Mouse (Mus musculus) lung, adult 2 months (tissue): Measurements from ENCODE around the gene Eed. TPM values are rescaled to one million over a fixed set of nuclear protein-coding genes. Genes with fewer than 3 reads are reported as not detected.
"Not testable (repeated sequence)": the region's sequence is repeated elsewhere in the genome, so short reads cannot be mapped to it uniquely, and the experiment has no call there.

ENCODE experiments used
- DNase-seq: peaks from one replicate; pipeline ENCODE4 v3.0.0; 2022
- H3K4me1 ChIP-seq: fragments of 200-500 bp; 2 replicates; pipeline ENCODE4 v1.6.1; 2011; ENCODE audit warnings: low read length; ENCODE audit not compliant: control insufficient read depth, insufficient read depth
- H3K4me3 ChIP-seq: fragments of 200-500 bp; replicated peaks from 2 replicates; pipeline ENCODE3; 2011; ENCODE audit warnings: low read depth, mild to moderate bottlenecking, control low read depth, low read length; ENCODE audit errors: extremely low read depth
- CTCF ChIP-seq: fragments of 200-500 bp; IDR thresholded peaks from 2 replicates; pipeline ENCODE4 v1.5.1; 2011; ENCODE audit warnings: mild to moderate bottlenecking, low read length, control low read depth; ENCODE audit not compliant: insufficient read depth
- POLR2A ChIP-seq: fragments of 200-500 bp; IDR thresholded peaks from 2 replicates; pipeline ENCODE4 v1.6.1; 2011; ENCODE audit warnings: low read depth, mild to moderate bottlenecking, control low read depth, low read length, borderline replicate concordance; ENCODE audit errors: extremely low read depth
- WGBS: fragments of 180-500 bp; shearing (Covaris S2); methylation state at CpG from one replicate; pipeline ENCODE4 v1.1.7; 2018; 5-methylcytosine and 5-hydroxymethylcytosine counted together
- polyA plus RNA-seq: library from polyadenylated mRNA; depleted of rRNA; stranded (reverse); fragments of >200 nt; gene quantifications from 2 replicates; pipeline ENCODE4 v1.2.3, GENCODE M21; 2012

Gene Eed
- polyA plus RNA-seq, 1 experiment, result 17.5 TPM

DNA sequence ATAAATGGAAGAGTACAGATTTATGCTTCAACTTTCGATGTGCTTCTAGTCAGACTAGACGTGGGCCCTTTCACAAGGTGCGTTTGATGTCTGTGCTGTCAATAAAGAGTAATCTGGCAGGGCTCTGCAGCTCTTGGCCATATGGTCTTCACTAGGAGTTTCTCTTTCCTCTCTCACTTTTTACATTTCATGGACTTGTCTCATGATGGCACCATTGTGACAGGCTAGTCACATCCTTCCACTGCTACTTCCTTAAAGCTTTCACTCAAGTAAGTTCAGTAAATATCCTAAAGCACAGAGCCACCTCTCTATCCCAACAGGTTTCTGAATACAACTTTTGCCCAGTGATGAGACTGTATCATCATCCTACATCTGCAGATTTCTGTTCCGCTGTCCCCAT lies 35.7 kb upstream of the Eed start:
- no peak for DNase-seq
- TF ChIP-seq CTCF, result no peak
- no peak overlapping the region for H3K4me3 ChIP-seq
- peaks cover 10% of the 10 kb centered on the region for H3K4me1 ChIP-seq
- 55% methylated on average over 4 of the region's 4 CpGs for WGBS

DNA sequence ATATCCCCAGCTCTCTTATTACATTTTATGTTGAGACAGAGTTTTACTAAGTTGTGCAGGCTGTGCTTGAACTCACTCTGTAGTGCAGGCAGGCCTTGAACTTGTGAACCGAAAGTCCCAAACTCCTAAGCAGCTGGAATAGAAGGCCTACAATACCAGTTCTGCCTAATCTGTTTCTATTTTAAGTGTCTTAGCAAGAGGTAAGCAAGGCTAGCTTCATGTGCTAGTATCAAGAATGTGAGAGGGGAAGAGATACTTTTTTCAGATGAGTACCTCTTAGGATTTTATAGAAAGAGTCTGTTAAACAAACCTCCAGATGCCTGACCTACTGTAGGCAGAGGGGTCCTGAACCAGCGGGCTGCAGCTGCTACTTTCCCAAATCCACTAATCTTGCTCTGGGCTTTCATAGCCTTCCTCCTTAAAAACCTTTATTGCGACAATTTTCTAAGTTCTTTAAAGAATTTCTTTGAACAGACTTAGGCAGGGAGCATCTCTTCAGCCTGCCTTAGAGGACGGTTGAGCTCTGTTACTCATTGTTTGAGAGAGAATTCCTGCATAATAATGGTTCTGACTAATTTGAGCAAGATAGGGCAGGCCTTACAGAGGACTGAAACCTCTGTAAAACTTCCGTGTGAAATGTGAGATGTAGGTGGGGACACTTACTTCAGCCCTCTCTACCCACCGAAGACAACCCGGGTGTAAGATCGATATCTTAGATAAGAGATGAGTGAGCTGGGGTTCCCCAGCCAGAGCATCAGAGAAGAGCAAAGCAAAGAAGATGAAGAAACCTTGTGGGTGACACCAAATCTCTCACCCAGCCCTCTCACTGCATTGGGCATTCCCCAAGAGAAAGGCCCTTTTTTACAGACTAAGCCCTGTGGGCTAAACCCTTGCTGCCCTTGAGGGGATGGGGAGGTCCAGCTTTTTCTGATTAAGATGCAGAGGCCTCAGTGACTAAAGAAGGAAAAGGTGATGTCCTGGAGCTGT lies 26.2 kb upstream of the Eed start:
- Histone ChIP-seq H3K4me1 (no peaks in the 10 kb centered on the region), H3K4me3 (no peak overlapping the region)
- 63% methylated on average over 8 of the region's 8 CpGs for WGBS
- no peak for DNase-seq
- TF ChIP-seq CTCF (no peak), POLR2A (no peak)

DNA sequence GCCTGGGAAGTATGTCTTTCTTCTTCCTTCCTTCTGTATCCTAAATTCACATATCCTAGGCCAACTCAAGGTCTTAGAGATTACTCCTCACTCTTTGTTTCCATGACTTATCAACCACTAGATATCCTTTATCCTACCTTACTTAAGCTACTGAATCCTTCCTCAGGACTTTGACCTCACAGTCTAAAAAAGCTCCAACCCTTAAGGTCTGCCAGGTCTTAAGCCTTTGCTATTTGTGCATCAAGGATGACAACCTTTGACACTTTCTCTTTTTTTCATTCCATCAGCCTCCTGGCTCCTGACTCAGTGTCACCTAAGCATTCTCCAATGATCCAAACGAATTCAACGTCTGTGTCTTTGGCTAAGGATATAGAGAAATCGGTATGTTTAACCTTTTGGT lies 24.0 kb upstream of the Eed start:
- TF ChIP-seq POLR2A (no peak), CTCF (no peak)
- 90% methylated on average over 3 of the region's 3 CpGs for whole genome bisulfite sequencing
- DNase-seq, result no peak
- H3K4me3 ChIP-seq, result no peak overlapping the region
- H3K4me1 ChIP-seq, result no peaks in the 10 kb centered on the region

DNA sequence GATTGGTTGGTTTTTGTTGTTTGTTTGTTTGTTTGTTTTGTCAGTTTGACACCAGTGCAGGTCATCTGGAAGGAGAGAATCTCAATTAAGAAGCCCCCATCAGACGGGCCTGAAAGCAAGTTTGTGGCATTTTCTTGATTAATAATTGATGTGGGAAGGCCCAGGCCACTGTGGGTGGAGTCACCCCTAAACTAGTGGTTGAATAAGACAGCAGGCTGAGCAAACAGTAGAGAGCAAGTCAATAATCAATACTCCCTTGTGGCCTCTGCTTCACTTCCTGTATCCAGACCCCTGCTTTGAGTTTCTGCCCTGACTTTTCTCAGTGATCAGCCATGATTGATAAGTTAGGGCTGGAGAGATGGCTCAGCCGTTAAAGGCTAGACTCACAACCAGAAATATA lies 21.6 kb upstream of the Eed start:
- 58% methylated on average over 2 of the region's 2 CpGs for WGBS
- no peaks in the 10 kb centered on the region for H3K4me1 ChIP-seq

DNA sequence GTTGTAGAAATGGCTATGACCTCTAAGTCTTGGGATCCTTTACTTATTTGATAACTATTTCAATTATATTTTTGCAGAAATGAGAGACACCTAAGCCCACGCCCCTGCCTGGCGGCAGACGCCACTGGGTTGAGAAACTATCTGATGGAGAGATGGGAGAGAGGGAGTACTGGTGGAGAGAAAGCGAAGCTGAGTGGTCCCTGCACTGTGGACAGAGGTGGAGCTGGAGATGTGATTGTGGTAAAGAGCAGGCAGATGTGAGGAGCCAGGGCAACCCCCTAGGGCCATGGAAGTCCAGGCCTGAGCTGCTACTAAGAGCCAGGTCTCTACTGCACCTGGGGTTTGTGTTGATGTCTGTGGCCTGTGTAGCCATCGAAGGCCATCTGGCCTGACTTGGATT lies 18.7 kb upstream of the Eed start:
- H3K4me1 ChIP-seq, result no peaks in the 10 kb centered on the region
- TF ChIP-seq POLR2A, result no peak
- TF ChIP-seq CTCF, result no peak
- DNase-seq, result no peak
- WGBS, result 96% methylated on average over 5 of the region's 5 CpGs
- no peak overlapping the region for H3K4me3 ChIP-seq

More for the DNA sequence above, 21.6 kb upstream of the Eed start:
- TF ChIP-seq POLR2A (no peak), CTCF (no peak)
- no peak for DNase-seq
- no peak overlapping the region for H3K4me3 ChIP-seq

DNA sequence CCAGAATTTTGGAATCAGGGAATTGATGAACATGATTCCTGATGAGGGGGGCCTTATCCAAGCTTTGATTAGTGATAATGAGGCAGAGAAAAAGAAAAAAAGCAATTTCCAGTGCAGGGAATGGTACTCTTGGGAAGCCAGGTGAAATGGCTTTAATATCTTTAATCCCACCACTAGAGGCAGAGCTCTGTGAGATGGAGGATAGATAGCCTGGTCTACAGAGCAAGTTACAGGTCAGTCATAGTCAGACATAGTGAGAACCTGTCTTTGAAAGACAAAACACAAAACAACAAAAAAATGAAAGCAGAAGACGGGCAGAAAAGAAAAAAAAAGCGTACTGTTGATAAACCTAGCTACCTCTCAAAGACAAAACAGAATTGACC lies 17.8 kb upstream of the Eed start:
- WGBS, result 81% methylated on average over 2 of the region's 2 CpGs
- no peak for DNase-seq
- TF ChIP-seq POLR2A (no peak), CTCF (no peak)
- Histone ChIP-seq H3K4me1 (no peaks in the 10 kb centered on the region), H3K4me3 (no peak overlapping the region)

DNA sequence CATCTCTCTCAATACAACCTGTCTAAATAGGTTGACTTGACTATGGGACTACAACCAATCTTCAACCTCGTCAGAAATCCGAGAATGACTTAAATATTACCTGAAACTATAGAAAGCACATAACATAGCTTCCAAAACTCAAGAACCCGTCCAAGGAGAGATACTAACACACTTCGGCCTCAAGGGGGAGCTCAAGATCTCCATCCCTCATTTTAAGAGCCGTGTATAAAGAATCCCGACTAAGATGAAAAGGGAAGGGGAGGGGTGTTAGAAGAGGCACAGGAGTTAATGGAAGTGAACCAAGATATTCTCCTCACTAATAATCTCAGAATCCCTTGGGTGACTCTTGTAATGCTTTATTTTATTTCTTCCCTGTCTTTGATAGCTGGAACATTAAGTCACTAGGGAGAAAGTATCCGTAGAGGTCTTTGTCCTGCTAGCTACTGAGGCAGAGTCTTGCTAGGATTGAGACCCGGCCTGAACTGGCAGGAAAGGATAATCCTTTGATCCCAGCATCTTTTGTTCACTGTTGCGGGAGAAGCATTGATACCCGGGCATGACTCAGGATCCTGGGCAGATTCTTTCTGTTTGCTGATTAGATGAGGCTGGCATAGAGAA lies 17.3 kb upstream of the Eed start:
- no peak for DNase-seq
- Histone ChIP-seq H3K4me1 (no peaks in the 10 kb centered on the region), H3K4me3 (no peak overlapping the region)
- WGBS, result 20% methylated on average over 10 of the region's 10 CpGs
- TF ChIP-seq CTCF, result 0 out of 2 replicates have a peak, but pooled peaks have one; percentile 6
- TF ChIP-seq POLR2A, result no peak

DNA sequence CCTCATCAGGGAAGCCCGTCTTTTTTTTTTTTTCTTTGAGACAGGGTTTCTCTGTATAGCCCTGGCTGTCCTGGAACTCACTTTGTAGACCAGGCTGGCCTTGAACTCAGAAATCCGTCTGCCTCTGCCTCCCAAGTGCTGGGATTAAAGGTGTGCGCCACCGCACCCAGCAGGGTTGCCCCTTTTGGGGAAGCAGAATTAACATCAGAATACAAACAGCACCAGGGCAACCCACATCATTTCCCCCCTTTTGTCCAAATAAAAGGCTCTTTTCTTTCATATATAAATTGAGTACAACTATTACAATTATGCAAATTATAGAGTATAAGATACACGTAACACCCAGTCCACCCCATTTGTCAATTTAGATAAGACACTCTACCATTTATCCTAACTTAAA lies 16.7 kb upstream of the Eed start:
- H3K4me3 ChIP-seq, DNase-seq, H3K4me1 ChIP-seq: not testable (repeated sequence)
- WGBS, result 37% methylated on average over 5 of the region's 5 CpGs

DNA sequence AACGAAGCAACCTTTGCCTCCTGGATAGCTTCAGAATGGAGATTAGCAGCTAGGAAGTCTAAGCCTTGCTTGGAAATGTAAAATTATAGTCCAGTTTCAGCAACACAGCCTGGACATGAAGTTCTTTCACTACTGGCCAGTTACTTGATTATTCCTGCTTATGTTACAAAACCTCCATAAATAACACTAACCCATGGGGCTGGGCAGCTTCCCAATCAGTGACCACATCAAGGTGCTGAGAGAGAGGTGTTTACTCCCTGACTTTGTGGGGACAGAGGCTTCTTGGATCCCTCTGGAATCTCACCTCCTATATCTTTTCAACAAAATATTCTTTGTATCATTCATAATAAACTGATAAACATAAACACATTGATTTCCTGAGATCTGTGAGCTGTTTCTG lies 12.3 kb upstream of the Eed start:
- DNase-seq, result no peak
- H3K4me1 ChIP-seq, result no peaks in the 10 kb centered on the region
- WGBS, result 69% methylated on average over 1 of the region's 1 CpGs
- no peak for TF ChIP-seq POLR2A
- TF ChIP-seq CTCF, result no peak
- no peak overlapping the region for H3K4me3 ChIP-seq

DNA sequence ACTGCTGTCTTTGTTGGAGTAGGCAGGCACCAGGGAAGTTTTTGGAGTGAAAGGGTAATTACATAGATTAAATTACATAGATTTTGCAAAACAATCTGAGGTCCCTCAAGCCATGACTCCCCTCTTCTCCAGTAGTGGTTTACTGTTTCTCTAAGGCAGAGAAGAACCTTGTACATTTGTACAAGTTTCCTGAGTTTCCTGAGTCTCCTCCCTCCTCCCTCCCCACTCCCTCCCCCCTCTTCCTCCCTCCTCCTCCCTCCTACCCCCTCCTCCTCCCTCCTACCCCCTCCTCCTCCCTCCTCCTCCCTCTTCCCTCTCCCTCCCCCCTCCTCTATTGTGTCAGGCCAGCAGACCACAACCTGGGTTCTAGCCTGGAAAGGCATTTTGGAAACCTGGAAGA lies 3.6 kb upstream of the Eed start:
- no peaks in the 10 kb centered on the region; the same call in 1 of the 2 replicates for H3K4me1 ChIP-seq
- DNase-seq, result no peak
- TF ChIP-seq POLR2A, result no peak
- TF ChIP-seq CTCF, result no peak
- H3K4me3 ChIP-seq, result no peak overlapping the region

DNA sequence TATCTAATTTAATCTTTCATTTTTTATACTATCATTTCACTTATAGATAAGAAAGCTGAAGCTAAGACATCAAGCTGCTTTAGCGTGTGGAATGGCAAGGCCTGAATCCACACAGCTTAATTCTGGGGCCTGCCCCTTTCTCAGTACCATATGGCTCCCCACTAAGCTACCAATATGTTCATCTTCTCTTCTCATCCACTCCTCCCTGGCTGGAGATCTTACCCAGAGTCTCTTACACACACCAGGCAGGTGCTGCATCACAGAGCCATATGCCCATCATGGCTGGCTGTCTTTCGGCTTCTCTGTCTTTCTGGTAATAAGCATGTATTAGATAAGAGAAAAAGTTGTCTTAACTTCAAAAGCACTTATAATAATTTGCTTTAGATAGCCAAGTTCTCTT lies 2.7 kb upstream of the Eed start:
- no peak overlapping the region for H3K4me3 ChIP-seq
- DNase-seq, result no peak
- H3K4me1 ChIP-seq, result peaks cover 5% of the 10 kb centered on the region
- TF ChIP-seq CTCF (no peak), POLR2A (no peak)
- WGBS, result 91% methylated on average over 2 of the region's 2 CpGs
